Comparison of ENCODE assay signal across 13 mouse cellular contexts in genomic region chr1:51638519-51639302, GRCm38 (mm10).
DNase-seq lines count a peak whose midpoint lies in the region; ATAC-seq and TF ChIP-seq lines count a peak whose summit lies in the region.
"Had no signal": no experiment of that assay in that cellular context is flagged by ENCODE, and none has a peak within 500 bp of the region (broad histone marks: within the 10 kb centered on the region; RNA-seq: fewer than 3 reads in every experiment).

No protein-coding gene starts in this region.

- H3K27ac ChIP-seq in intestine, postnatal 0 days (ENCODE audit: low read depth, low read length): no peak overlapping the region
- no peak overlapping the region for H3K27ac ChIP-seq in intestine, embryonic 15.5 days
- no peak overlapping the region for H3K27ac ChIP-seq in midbrain, postnatal 0 days (ENCODE audit: low read depth, low read length)
- no peak overlapping the region for H3K27ac ChIP-seq in midbrain, embryonic 11.5 days (ENCODE audit: low read depth, low read length)
- H3K27ac ChIP-seq: hindbrain, embryonic 10.5 days; limb, embryonic 13.5 days had no signal

- intact Hi-C loops in left cerebral cortex, postnatal 36 days (cut with DNase I): no loop called here

- WGBS in intestine, postnatal 0 days: 56% methylated on average over 6 of the region's 6 CpGs
- 43% methylated on average over 6 of the region's 6 CpGs for WGBS in intestine, embryonic 15.5 days
- 65% methylated on average over 6 of the region's 6 CpGs for WGBS in midbrain, postnatal 0 days
- 80% methylated on average over 6 of the region's 6 CpGs for WGBS in midbrain, embryonic 11.5 days

- no peak overlapping the region for H3K4me2 ChIP-seq in intestine, postnatal 0 days (replicated peaks; ENCODE audit: low read depth)
- H3K4me2 ChIP-seq in intestine, embryonic 15.5 days (replicated peaks): no peak overlapping the region
- no peak overlapping the region for H3K4me2 ChIP-seq in midbrain, postnatal 0 days (ENCODE audit: low read depth, low read length, poor library complexity, severe bottlenecking)
- H3K4me2 ChIP-seq in midbrain, embryonic 11.5 days: no peak overlapping the region
- H3K4me2 ChIP-seq: limb, embryonic 13.5 days had no signal

- no peak overlapping the region for H3K4me3 ChIP-seq in intestine, postnatal 0 days (ENCODE audit: low read depth, low read length)
- no peak overlapping the region for H3K4me3 ChIP-seq in intestine, embryonic 15.5 days (replicated peaks)
- no peak overlapping the region for H3K4me3 ChIP-seq in midbrain, postnatal 0 days (ENCODE audit: low read depth, low read length)
- H3K4me3 ChIP-seq in midbrain, embryonic 11.5 days (ENCODE audit: low read depth, low read length): no peak overlapping the region
- H3K4me3 ChIP-seq: hindbrain, embryonic 10.5 days; limb, embryonic 13.5 days had no signal

- no peaks in the 10 kb centered on the region for H3K4me1 ChIP-seq in intestine, postnatal 0 days (replicated peaks; ENCODE audit: control insufficient read depth, insufficient read depth, low read length)
- no peaks in the 10 kb centered on the region for H3K4me1 ChIP-seq in intestine, embryonic 15.5 days (replicated peaks)
- no peaks in the 10 kb centered on the region for H3K4me1 ChIP-seq in midbrain, postnatal 0 days (ENCODE audit: insufficient read depth, low read length)
- no peaks in the 10 kb centered on the region; the same call in 1 of the 2 replicates for H3K4me1 ChIP-seq in midbrain, embryonic 11.5 days (ENCODE audit: control insufficient read depth, insufficient read depth, low read length)
- H3K4me1 ChIP-seq: limb, embryonic 13.5 days had no signal

- H3K36me3 ChIP-seq in intestine, postnatal 0 days (ENCODE audit: control insufficient read depth, insufficient read depth): no peaks in the 10 kb centered on the region
- H3K36me3 ChIP-seq in intestine, embryonic 15.5 days: no peaks in the 10 kb centered on the region
- H3K36me3 ChIP-seq in midbrain, postnatal 0 days (ENCODE audit: insufficient read depth, low read length): no peaks in the 10 kb centered on the region
- H3K36me3 ChIP-seq in midbrain, embryonic 11.5 days (ENCODE audit: control insufficient read depth, insufficient read depth, low read length): no peaks in the 10 kb centered on the region
- H3K36me3 ChIP-seq: G1E; hindbrain, embryonic 10.5 days; limb, embryonic 13.5 days had no signal

- no peak for DNase-seq in midbrain, postnatal 0 days (ENCODE audit: low spot score)
- no peak for DNase-seq in midbrain, embryonic 11.5 days (ENCODE audit: low spot score, missing footprints)
- no peak for DNase-seq in left cerebral cortex, postnatal 36 days (ENCODE audit: low spot score in 2 of 2)
- DNase-seq in frontal cortex, postnatal 14 days (ENCODE audit: low spot score in 2 of 2): no peak
- DNase-seq: cerebellum, postnatal 14 days; kidney, adult 9 months had no signal

- no peak overlapping the region for H3K9ac ChIP-seq in intestine, postnatal 0 days (ENCODE audit: low read depth, low read length)
- no peak overlapping the region for H3K9ac ChIP-seq in intestine, embryonic 15.5 days
- H3K9ac ChIP-seq in midbrain, postnatal 0 days (replicated peaks; ENCODE audit: low read length, poor library complexity, severe bottlenecking): no peak overlapping the region
- H3K9ac ChIP-seq in midbrain, embryonic 11.5 days (ENCODE audit: low read length): no peak overlapping the region
- H3K9ac ChIP-seq: limb, embryonic 13.5 days had no signal

- peak; percentile 54 for TF ChIP-seq CTCF in intestine, postnatal 0 days (IDR thresholded peaks at IDR 0.05; ENCODE audit: low read depth)
- TF ChIP-seq CTCF in midbrain, postnatal 0 days (IDR thresholded peaks at IDR 0.05): peak; percentile 49

- no peaks in the 10 kb centered on the region for H3K9me3 ChIP-seq in intestine, postnatal 0 days (ENCODE audit: control insufficient read depth)
- H3K9me3 ChIP-seq in intestine, embryonic 15.5 days: no peaks in the 10 kb centered on the region
- no peaks in the 10 kb centered on the region for H3K9me3 ChIP-seq in midbrain, postnatal 0 days (ENCODE audit: low read length)
- no peaks in the 10 kb centered on the region for H3K9me3 ChIP-seq in midbrain, embryonic 11.5 days (ENCODE audit: control insufficient read depth, low read length)
- H3K9me3 ChIP-seq: G1E; hindbrain, embryonic 10.5 days; limb, embryonic 13.5 days had no signal

- no peak for ATAC-seq in intestine, postnatal 0 days
- ATAC-seq in intestine, embryonic 15.5 days: no peak
- ATAC-seq in midbrain, postnatal 0 days (ENCODE audit: low FRiP score): no peak
- ATAC-seq in midbrain, embryonic 11.5 days (ENCODE audit: low FRiP score): no peak
- ATAC-seq in common myeloid progenitor, adult 5-6 weeks (replicated peaks; ENCODE audit: low read depth, poor library complexity, severe bottlenecking): peak; percentile 60; the same call in 1 of the 2 replicates
- ATAC-seq in granulocyte monocyte progenitor cell, adult 5-6 weeks (replicated peaks; ENCODE audit: poor library complexity, severe bottlenecking): no peak

- no peaks in the 10 kb centered on the region for H3K27me3 ChIP-seq in intestine, postnatal 0 days (replicated peaks; ENCODE audit: control insufficient read depth, insufficient read depth, low read length)
- no peaks in the 10 kb centered on the region for H3K27me3 ChIP-seq in intestine, embryonic 15.5 days (replicated peaks)
- H3K27me3 ChIP-seq in midbrain, postnatal 0 days (ENCODE audit: insufficient read depth, low read length): no peaks in the 10 kb centered on the region
- no peaks in the 10 kb centered on the region for H3K27me3 ChIP-seq in midbrain, embryonic 11.5 days (ENCODE audit: control insufficient read depth, insufficient read depth, low read length)
- H3K27me3 ChIP-seq: limb, embryonic 13.5 days had no signal
